Mouse (Mus musculus): Measurements from ENCODE around the gene Shox2.

The Shox2 gene

DNA sequence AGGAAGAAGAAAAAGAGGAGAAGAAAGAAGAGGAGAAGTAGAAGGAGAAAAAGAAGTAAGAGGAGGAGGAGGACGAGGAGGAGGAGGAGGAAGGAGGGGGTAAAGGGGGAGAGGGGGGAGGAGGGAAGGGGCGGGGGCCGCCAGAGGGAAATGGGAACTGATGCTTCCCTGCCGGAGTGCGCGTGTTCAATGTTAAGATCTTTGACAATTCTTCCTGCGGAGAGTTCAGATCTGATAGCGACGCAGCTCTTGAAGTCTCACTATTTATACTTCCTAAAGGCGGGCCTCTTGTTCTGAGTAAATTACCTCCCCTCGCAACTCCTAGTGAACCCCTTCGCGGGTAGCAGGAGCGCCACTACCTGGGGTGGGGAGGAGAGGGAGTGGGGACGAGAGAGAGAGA is at the start of gene Shox2:
TSS of gene Shox2 (minus strand) at position 66 of the 400 bp plus-strand sequence.
- peak in 1 of 2 experiments; percentile 22 for DNase-seq

GRCm38 (mm10) chr3:66996820-66997219 is 15.2 kb upstream of the Shox2 start:
- DNase-seq, result no peak

DNA sequence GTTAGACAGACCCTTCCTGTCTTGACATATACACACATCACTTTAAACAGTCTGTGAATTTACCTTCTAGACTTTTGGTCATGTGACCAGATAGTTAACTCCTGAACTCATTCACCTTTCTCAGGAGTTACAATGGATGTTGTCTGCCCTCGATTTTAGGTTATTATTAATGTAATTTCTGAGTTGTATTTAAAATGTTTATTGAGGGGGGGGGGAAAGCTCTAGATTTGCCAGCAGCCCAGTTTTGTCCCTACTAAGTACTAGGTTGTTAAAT is 4.7 kb upstream of the Shox2 start:
- no peak for DNase-seq

- DNase-seq, result peak; percentile 82
These were observed 4.1 kb upstream of the Shox2 start for GRCm38 (mm10) chr3:66985539-66986286.

DNA sequence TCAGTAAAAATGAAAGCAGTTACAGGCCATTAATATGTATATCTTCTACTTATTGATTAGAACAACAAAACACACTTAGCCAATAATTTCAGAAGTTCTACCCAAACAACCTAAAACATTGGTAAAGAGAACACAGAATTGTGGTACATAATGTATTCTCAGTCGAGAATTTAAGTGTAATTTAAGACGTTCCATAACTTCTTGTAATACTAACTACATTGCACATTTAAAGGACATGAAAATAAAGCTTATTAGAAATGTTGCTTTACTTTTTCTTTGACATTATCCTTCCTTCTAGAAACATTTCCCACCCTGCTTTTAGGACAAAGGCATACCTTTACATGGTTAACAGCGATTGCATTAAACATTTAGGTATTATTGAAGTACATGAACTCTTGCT is 1.9 kb upstream of the Shox2 start:
- no peak for DNase-seq

DNA sequence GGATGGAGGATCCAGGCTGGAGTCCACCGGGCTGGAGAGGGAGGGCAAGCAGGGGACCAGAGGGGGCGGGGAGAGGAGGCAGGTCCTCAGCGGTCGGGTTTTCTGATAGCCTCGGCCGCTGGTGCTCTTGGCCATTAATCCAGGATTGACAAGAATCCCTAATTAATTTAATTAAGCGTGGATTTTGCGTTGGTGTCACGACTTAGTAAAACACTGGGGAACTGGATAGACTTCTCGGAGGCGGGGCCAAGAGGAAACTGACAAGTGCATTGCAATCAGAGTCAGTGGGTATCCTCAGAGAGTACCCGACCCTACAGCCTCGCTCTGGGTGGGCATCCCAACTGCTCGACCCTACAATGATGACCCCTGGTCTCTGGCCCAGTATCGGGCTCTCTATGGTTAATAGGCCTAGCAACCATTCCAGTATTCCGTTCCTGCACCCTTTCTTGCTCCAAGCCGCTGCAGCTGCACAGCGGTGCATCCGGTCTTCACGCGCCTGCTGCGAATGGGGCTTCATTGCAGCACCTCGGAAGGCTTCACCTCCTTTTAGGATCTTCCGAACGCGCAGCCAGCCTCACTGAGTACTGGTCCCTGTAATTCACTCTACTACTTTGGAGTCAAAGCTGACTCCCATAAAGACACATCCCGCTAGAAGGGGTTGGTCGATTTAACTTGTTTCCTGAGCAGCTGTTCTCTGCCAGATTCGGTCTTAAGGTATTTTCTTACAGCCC is 775 bp upstream of the Shox2 start:
- DNase-seq, result peak; percentile 22 to 49

GRCm38 (mm10) chr3:66981101-66981661 is 390 bp downstream of the Shox2 start, which contains the start of gene Rsrc1:
Gene Rsrc1 (plus strand): TSS chr3:66981390.
- peak; percentile 41 to 45 for DNase-seq

- DNase-seq, result peak in 1 of 2 experiments; percentile 9
These were observed 1.2 kb downstream of the Shox2 start for GRCm38 (mm10) chr3:66980111-66980975.

GRCm38 (mm10) chr3:66979491-66979890 is 2.1 kb downstream of the Shox2 start:
- no peak for DNase-seq

DNA sequence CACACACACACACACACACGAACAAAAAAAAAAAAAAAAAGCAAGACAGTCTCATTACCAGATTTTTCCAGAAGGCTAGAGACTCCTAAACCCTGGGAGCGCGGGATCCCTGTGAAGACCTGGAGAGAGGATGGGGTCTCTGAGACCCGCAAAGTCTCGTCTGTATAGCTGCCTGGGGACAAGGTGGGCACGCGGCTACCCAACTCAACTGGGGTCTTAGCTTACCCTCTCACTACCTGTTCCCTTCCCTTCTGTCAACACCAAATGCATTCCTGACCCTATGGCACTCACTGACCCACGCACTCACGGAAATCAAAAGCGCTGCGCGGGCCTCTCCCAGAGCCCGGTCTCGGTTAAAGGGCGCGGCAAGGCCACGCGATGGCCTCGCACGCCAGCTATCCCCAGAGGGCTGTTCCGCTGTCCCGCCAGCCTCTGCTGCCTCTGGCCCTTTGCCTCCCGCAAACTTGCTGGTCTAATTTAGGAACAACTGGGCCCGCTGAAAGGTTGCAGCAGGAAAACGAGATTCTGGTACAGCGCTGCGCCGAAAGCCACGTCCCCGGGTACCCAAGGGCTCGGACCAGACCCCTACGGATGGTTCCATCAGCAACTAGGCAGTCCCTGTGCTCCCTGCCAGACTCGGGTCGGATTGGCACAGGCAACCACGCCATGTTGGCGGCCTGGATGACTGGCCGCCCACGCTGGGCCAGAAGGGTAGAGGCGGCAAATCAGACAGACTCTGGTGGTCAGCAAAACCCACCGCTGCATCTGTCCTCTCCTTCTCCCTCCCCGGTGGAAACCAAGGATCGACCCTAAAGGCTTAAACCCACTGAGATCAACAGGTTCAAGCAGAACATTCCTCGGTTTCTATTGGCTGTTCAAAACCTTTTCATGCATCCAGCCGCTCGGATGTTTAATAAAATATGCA is 2.9 kb downstream of the Shox2 start:
- peak in 1 of 2 experiments; percentile 30 for DNase-seq

- peak in 1 of 2 experiments; percentile 29 for DNase-seq
These were observed 3.6 kb downstream of the Shox2 start for GRCm38 (mm10) chr3:66977811-66978456.

DNA sequence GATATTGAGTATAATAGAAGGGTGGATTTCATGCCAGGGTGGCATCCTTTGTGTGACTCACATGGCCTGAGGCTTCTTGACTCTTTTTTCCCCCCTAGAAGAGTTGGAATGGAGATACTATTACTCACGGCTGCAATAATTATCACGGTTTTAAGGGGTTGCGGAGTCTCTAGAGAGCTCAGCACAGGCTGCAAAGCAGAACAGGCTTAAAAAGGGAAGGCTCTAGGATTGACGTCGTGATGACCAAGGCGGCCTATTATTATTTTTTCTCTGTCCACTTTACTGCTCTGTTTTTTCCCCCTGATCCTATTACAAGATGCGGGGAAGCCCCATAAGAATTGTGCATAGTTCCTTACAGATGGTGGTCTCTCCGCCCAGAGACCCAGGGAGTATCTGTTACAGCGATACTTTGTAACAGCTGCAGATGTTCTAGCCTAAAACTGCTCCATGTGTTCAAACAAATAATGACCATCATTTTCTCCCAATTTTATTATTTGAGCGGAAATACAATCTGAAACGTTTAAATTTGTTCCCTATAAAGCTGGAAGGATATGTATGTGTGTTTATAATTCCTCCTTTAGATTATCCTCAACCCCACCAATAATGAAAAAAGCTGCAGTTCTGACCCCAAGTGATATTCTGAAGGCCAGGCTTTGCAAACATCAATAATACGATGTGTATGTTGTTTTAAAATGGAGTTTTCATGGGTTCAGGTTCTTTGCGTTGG is 4.5 kb downstream of the Shox2 start:
- no peak for DNase-seq

GRCm38 (mm10) chr3:66974501-66974900 is 7.1 kb downstream of the Shox2 start:
- no peak for DNase-seq

DNA sequence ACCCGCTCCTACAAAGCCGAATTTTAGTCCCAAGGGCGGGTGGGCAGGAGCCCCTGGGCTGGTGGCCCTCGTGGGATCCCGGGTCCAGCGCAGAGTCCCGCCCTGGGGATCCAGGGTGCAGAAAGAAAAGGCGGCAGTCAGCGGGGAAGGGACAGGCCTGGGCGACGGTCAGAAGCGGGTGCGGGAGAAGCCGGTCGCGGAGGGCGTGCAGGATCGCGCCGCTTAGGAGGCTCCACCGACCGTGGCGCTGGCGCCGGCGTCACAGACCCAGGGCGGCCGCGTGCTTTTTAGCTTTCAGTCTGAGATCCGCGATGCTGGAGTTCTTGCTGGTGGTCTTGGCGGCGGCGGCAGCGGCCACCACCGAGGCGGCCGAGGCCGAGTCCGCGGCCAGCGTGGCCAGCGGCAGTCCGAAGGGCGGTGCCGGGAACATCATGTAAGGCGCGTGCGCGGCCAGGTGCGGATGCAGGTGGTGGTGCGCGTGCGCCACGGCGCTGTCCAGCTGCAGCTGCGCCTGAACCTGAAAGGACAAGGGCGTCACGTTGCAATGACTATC is 8.1 kb downstream of the Shox2 start:
- peak; percentile 46 to 57 for DNase-seq

DNA sequence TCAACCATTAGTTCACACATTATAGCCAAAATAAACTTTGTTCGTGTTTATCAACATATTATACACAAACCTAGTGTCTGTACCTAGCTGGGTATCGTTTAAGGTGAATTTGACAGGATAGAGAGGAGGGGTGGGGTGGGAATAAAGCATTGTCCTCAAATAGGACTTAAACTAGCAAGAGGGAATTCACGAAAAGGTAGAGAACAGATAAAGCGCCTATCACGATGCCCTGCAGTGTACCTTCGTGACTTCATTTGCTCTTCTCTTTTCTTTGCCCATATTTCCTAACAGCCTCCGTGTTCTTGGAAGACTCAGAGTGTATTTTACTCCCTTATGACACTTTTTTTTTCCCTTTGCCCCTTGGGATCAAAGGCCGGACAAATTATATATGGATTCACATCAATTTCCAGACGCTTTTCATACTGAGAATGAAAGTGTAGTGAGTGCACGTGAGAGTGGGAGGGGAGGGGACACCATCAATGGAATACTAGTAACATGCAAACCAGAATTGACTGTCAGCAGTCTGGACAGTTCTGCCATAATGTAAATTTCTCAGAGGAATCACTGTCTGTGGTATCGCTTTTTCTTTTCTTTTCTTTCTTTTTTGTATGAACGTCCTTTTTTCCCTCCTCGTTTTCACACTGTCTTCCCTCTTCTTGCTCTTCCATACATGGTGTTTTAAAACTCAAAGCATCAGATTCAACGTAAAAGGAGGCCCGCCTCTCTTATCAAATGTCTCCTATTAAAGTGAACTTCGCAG is 9.2 kb downstream of the Shox2 start:
- no peak for DNase-seq

GRCm38 (mm10) chr3:66970661-66971331 is 10.8 kb downstream of the Shox2 start:
- peak in 1 of 2 experiments; percentile 16 for DNase-seq

DNA sequence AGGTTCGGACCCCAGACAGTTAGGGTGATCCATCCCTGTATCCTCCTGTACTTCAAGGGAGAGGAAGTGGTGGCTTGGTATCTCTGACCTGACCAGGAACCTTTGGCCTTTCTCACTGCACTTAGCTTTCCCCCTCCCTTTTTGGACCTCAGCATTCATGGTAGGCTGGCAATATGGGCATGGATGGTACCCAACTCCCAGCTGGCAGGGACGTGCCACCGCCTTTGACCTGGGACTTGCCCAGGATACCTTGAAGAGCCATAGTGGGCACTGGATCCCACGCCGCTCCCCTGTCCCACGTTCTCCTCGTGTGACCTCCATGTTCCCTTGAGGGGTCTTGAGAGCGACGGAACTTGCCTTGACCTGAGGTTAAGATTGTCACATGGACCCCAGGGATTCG is 11.3 kb downstream of the Shox2 start:
- no peak for DNase-seq

DNA sequence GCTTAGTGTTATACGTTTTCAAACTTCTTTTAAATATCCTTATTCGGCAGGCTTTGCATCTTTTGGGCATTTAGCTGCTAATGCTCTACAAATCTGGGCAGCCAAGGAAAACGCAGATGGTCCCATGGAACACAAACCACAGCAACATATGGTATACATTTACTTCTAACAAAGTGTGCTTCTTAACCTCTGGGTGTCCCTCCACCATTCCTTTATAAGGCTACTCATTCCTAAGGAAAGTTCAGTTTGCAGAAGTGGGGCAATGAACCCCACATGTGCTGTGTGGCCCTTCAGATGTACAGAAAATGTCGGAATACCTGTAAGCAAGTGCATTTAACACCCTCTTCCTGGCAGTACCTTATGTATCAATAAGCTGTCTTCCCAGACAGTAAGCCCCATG is 14.1 kb downstream of the Shox2 start:
- no peak for DNase-seq

GRCm38 (mm10) chr3:66964884-66965283 is 16.7 kb downstream of the Shox2 start:
- no peak for DNase-seq
